ENCODE assay signal across 37 mouse cellular contexts in the genomic region with DNA sequence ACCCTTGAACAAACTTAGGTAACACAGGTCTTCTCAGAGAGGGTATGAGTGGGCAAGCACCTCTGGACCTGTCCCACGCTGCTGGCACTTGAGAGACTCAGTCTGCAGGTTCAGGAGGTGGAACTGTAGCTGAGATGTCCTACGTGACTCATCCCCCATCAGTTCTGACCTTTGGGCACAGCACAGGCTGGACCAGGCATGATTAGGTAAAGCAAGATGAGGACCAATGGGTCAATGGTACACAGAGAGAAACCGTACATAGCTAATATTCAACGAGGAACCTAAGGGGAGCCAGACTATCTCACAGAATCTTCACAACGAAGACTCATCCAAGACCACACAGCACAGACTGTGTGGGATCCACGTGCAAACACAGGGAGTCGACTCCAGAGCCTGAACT. TPM values are rescaled to one million over a fixed set of nuclear protein-coding genes. Genes with fewer than 3 reads are reported as not detected.
"Had no signal": no experiment of that assay in that cellular context is flagged by ENCODE, and none has a peak within 500 bp of the region (broad histone marks: within the 10 kb centered on the region; RNA-seq: fewer than 3 reads in every experiment).

No protein-coding gene starts in this region.

- ATAC-seq: hindbrain, postnatal 0 days had no signal

- H3K9me3 ChIP-seq: heart, embryonic 13.5 days; heart, embryonic 15.5 days; hindbrain, embryonic 13.5 days; hindbrain, embryonic 15.5 days; limb, embryonic 13.5 days; limb, embryonic 15.5 days had no signal

- H3K27ac ChIP-seq: gastrocnemius, adult 2 months; heart, adult 2 months; heart, embryonic 13.5 days; heart, embryonic 15.5 days; hindbrain, embryonic 13.5 days; hindbrain, embryonic 15.5 days; hindbrain, postnatal 0 days; layer of hippocampus, adult 2 months; left cerebral cortex, adult 2 months; limb, embryonic 13.5 days; limb, embryonic 15.5 days; liver, embryonic 14.5 days had no signal

- H3K9ac ChIP-seq: heart, embryonic 13.5 days; heart, embryonic 15.5 days; hindbrain, embryonic 13.5 days; hindbrain, embryonic 15.5 days; limb, embryonic 13.5 days; limb, embryonic 15.5 days; liver, embryonic 14.5 days had no signal

- H3K4me2 ChIP-seq: heart, embryonic 11.5 days; heart, embryonic 13.5 days; heart, embryonic 15.5 days; hindbrain, embryonic 13.5 days; hindbrain, embryonic 15.5 days; limb, embryonic 13.5 days; limb, embryonic 15.5 days had no signal

- H3K4me1 ChIP-seq: hindbrain, embryonic 15.5 days; limb, embryonic 13.5 days; limb, embryonic 15.5 days had no signal

- DNase-seq: gastrocnemius, adult 2 months; gastrocnemius, postnatal 10 days; gastrocnemius, postnatal 36 days; heart, adult 11 months; heart, adult 2 months; heart, postnatal 14 days; heart, postnatal 36 days; kidney, adult 18-20 months; kidney, adult 8-10 months; kidney, postnatal 10 days; kidney, postnatal 25 days; kidney, postnatal 4 days; left cerebral cortex, postnatal 4 days had no signal

- H3K27me3 ChIP-seq: heart, embryonic 15.5 days; hindbrain, embryonic 15.5 days; limb, embryonic 13.5 days; limb, embryonic 15.5 days had no signal

- H3K4me3 ChIP-seq: gastrocnemius, adult 2 months; heart, adult 2 months; heart, embryonic 13.5 days; heart, embryonic 15.5 days; hindbrain, embryonic 13.5 days; hindbrain, embryonic 15.5 days; layer of hippocampus, adult 2 months; left cerebral cortex, adult 2 months; limb, embryonic 13.5 days; limb, embryonic 15.5 days had no signal

- H3K36me3 ChIP-seq: heart, embryonic 13.5 days; heart, embryonic 15.5 days; hindbrain, embryonic 13.5 days; hindbrain, embryonic 15.5 days; limb, embryonic 13.5 days; limb, embryonic 15.5 days had no signal

RNA-seq across cellular contexts. Expression of a gene that starts 1.6 kb away (rescaled TPM):
- total RNA-seq: gastrocnemius, adult 2 months; gastrocnemius, postnatal 10 days; gastrocnemius, postnatal 36 days; heart, adult 2 months; heart, postnatal 36 days; hematopoietic stem cell, adult 5-6 weeks; hindbrain, postnatal 0 days; layer of hippocampus, adult 2 months; layer of hippocampus, postnatal 10 days; layer of hippocampus, postnatal 25 days; left cerebral cortex, adult 2 months; left cerebral cortex, postnatal 10 days; left cerebral cortex, postnatal 25 days; left cerebral cortex, postnatal 4 days had no signal
- polyA plus RNA-seq: gonadal fat pad, adult 2 months; heart, embryonic 11.5 days; heart, embryonic 13.5 days; heart, postnatal 0 days; hindbrain, embryonic 11.5 days; hindbrain, embryonic 13.5 days; hindbrain, embryonic 15.5 days; hindbrain, postnatal 0 days; kidney, embryonic 14.5 days; limb, embryonic 11.5 days; limb, embryonic 15.5 days had no signal

RNA-seq across cellular contexts. Expression of a gene that starts 3.4 kb away (rescaled TPM):
- total RNA-seq: gastrocnemius, adult 2 months; gastrocnemius, postnatal 10 days; heart, adult 2 months; heart, postnatal 14 days; heart, postnatal 36 days; hematopoietic stem cell, adult 5-6 weeks; hindbrain, postnatal 0 days; layer of hippocampus, postnatal 10 days; left cerebral cortex, postnatal 10 days; left cerebral cortex, postnatal 4 days had no signal
- polyA plus RNA-seq: heart, embryonic 11.5 days; heart, embryonic 13.5 days; heart, embryonic 15.5 days; heart, postnatal 0 days; hindbrain, embryonic 11.5 days; hindbrain, embryonic 13.5 days; hindbrain, embryonic 15.5 days; hindbrain, postnatal 0 days; kidney, embryonic 14.5 days; limb, embryonic 11.5 days; limb, embryonic 13.5 days; limb, embryonic 15.5 days had no signal

RNA-seq across cellular contexts. Expression of a gene that starts 10.5 kb away (rescaled TPM):
- total RNA-seq: gastrocnemius, adult 2 months; heart, adult 2 months; heart, postnatal 36 days; hematopoietic stem cell, adult 5-6 weeks; layer of hippocampus, adult 2 months; left cerebral cortex, adult 2 months; left cerebral cortex, postnatal 25 days had no signal

RNA-seq across cellular contexts. Expression of a gene that starts 29.6 kb away (rescaled TPM):
- total RNA-seq: gastrocnemius, adult 2 months; gastrocnemius, postnatal 10 days; heart, adult 2 months; heart, postnatal 14 days; heart, postnatal 36 days; hematopoietic stem cell, adult 5-6 weeks; layer of hippocampus, adult 2 months; layer of hippocampus, postnatal 10 days; layer of hippocampus, postnatal 25 days; left cerebral cortex, adult 2 months; left cerebral cortex, postnatal 10 days; left cerebral cortex, postnatal 25 days; left cerebral cortex, postnatal 4 days had no signal
- polyA plus RNA-seq: frontal cortex, adult 2 months; heart, adult 2 months; heart, embryonic 11.5 days; heart, embryonic 13.5 days; heart, embryonic 15.5 days; heart, postnatal 0 days; hindbrain, embryonic 11.5 days; hindbrain, embryonic 13.5 days; hindbrain, embryonic 15.5 days; hindbrain, postnatal 0 days; intestine, embryonic 14.5 days; kidney, embryonic 14.5 days; kidney, embryonic 16.5 days; limb, embryonic 13.5 days; limb, embryonic 15.5 days had no signal
